Mouse (Mus musculus) limb, embryonic 14.5 days (tissue): ENCODE results near the gene Angptl7. TPM values are rescaled to one million over a fixed set of nuclear protein-coding genes. Genes with fewer than 3 reads are reported as not detected.
A peak's percentile ranks its signal among the peaks of the same experiment; 100 is the strongest.

Source experiments
- ATAC-seq: fragments of 200-750 bp; cut with Nextera tagmentation; 2 replicates; pipeline ENCODE4 v1.8.0; 2017; ENCODE audit warnings: low read depth, moderate number of reproducible peaks, moderate TSS enrichment; ENCODE audit not compliant: low FRiP score
- DNase-seq: peaks from one replicate; pipeline ENCODE4 v3.0.0-alpha.2; 2015; ENCODE audit warnings: low spot score
- H3K27ac ChIP-seq: fragments of 300-500 bp; sonication (generic); replicated peaks from 2 replicates; pipeline ENCODE4 v1.5.1; 2014; ENCODE audit warnings: low read depth, mild to moderate bottlenecking, low read length, moderate library complexity, mixed read lengths
- H3K27me3 ChIP-seq: fragments of 300-500 bp; sonication (generic); 2 replicates; pipeline ENCODE4 v1.6.1; 2014; ENCODE audit warnings: low read length, mixed read lengths; ENCODE audit not compliant: control insufficient read depth, insufficient read depth
- H3K36me3 ChIP-seq: fragments of 300-500 bp; sonication (generic); 2 replicates; pipeline ENCODE4 v1.6.1; 2014; ENCODE audit warnings: mild to moderate bottlenecking, low read length, moderate library complexity, mixed read lengths; ENCODE audit not compliant: control insufficient read depth, insufficient read depth
- H3K4me1 ChIP-seq: fragments of 300-500 bp; sonication (generic); 2 replicates; pipeline ENCODE4 v1.6.1; 2014; ENCODE audit warnings: antibody characterized with exemption, low read length, mixed read lengths; ENCODE audit not compliant: control insufficient read depth, insufficient read depth
- H3K4me2 ChIP-seq: fragments of 300-500 bp; sonication (generic); replicated peaks from 2 replicates; pipeline ENCODE4 v1.6.1; 2014; ENCODE audit warnings: low read depth, mild to moderate bottlenecking, low read length, moderate library complexity; ENCODE audit not compliant: severe bottlenecking
- H3K4me3 ChIP-seq: fragments of 300-500 bp; sonication (generic); replicated peaks from 2 replicates; pipeline ENCODE4 v1.5.1; 2014; ENCODE audit warnings: low read length
- H3K9ac ChIP-seq: fragments of 300-500 bp; sonication (generic); 2 replicates; pipeline ENCODE4 v1.6.1; 2014; ENCODE audit warnings: mild to moderate bottlenecking, low read depth, low read length, moderate library complexity; ENCODE audit not compliant: severe bottlenecking
- H3K9me3 ChIP-seq: fragments of 300-500 bp; sonication (generic); 2 replicates; pipeline ENCODE4 v1.6.1; 2016; ENCODE audit warnings: low read length; ENCODE audit not compliant: control insufficient read depth
- POLR2A ChIP-seq: fragments of 200-500 bp; IDR thresholded peaks from 2 replicates; pipeline ENCODE4 v1.8.0; 2012; ENCODE audit warnings: inconsistent platforms, mild to moderate bottlenecking, moderate library complexity, borderline replicate concordance; ENCODE audit not compliant: insufficient read depth, insufficient read length; ENCODE audit errors: extremely low read depth
- WGBS: fragments of 180-500 bp; shearing (Covaris S2); extraction: QIAGEN DNeasy Blood & Tissue Kit; methylation state at CpG from one replicate; pipeline ENCODE4 v1.1.7; 2014; 5-methylcytosine and 5-hydroxymethylcytosine counted together
- polyA plus RNA-seq, 2 experiments: library from polyadenylated mRNA; depleted of rRNA in 1 of 2; stranded (reverse) in 1 of 2; unstranded in 1 of 2; fragments of >200 nt; fragmentation: Nextera tagmentation in 1 of 2; extraction: Ambion mirVana in 1 of 2; gene quantifications; 2 replicates each; pipeline versions ENCODE4 v1.2.1 to v1.2.3; 2012 to 2014

Angptl7 gene
- polyA plus RNA-seq, 2 experiments, result 1.9 to 2.2 TPM

DNA sequence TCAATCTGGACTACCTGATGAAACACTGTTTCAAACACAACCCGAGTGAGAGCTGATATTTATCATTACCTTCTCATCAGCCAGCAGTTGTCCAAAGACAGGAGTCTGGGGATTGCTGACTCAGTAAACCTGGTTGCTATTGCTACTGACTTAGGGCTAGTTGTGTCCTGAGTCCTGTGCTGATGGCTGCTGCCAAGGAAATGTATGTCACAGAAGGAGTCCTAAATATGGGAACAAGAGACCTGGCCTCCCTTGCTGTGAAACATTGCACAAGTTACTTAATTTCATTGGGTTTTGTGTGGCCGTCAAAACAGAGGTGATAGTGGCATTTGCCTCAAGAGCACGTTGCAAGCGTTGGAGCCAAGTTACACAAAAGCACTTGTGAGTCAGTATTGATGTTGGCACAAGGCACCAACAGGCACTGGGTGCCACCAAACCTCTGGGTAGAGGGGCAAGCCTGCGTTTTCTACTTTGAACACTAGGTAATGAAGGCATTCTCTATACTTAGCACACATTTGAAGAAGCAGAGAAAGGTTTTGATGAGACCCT, 44.7 kb downstream of the Angptl7 start:
- Histone ChIP-seq H3K9ac (no peak overlapping the region), H3K4me1 (no peaks in the 10 kb centered on the region), H3K4me3 (no peak overlapping the region), H3K27me3 (no peaks in the 10 kb centered on the region), H3K36me3 (peaks cover 82% of the 10 kb centered on the region), H3K27ac (no peak overlapping the region), H3K9me3 (no peaks in the 10 kb centered on the region), H3K4me2 (no peak overlapping the region)
- no peak for ATAC-seq
- DNase-seq, result no peak
- WGBS, result 93% methylated on average over 5 of the region's 5 CpGs
- no peak for TF ChIP-seq POLR2A

DNA sequence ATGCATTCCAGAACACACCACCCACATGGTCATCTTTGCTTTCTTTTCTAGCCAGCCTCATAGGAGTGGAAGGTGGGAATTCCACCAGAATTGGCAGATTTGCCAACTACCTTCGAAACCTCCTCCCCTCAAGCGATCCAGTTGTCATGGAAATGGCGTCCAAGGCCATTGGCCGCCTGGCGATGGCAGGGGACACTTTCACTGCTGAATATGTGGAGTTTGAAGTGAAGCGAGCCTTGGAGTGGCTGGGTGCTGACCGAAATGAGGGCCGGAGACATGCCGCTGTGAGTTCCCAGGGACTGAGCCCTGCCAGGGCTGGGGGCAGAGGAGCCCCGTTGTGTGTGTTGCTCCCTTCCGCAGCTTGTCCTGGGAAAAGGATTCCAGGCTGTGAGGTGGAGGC, 46.6 kb downstream of the Angptl7 start:
- WGBS, result 90% methylated on average over 11 of the region's 11 CpGs

DNA sequence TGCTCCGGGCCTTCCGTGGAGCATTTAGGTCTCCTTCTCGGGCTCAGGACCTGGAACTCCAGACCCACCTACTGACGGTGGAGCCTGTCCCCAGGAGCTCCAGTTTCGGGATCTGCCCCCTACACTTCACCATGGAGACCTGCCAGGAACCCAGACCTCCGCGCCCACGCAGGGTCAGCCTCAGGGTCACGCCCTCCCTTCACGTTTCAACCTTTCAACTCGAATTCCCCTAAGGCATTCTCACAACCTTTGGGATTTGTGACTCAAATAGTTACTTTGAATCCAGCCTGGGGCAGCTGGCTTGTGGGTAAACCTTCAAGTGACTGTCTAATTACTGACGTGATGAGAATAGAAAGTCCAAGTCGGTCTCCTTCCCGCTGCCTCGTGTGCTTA, 51.4 kb downstream of the Angptl7 start:
- no peaks in the 10 kb centered on the region for H3K9me3 ChIP-seq
- DNase-seq (no peak), ATAC-seq (no peak)
- peak overlapping the region; percentile 79 for H3K9ac ChIP-seq
- H3K27ac ChIP-seq, result 0 out of 2 replicates have a peak overlapping the region, but pooled peaks have one; percentile 19
- H3K27me3 ChIP-seq, result no peaks in the 10 kb centered on the region
- peak overlapping the region; percentile 91 for H3K4me3 ChIP-seq
- WGBS, result 0% methylated on average over 11 of the region's 15 CpGs
- peaks cover 18% of the 10 kb centered on the region for H3K36me3 ChIP-seq
- TF ChIP-seq POLR2A, result no peak
- peaks cover 15% of the 10 kb centered on the region for H3K4me1 ChIP-seq
- peak overlapping the region; percentile 76 for H3K4me2 ChIP-seq

More for the DNA sequence above, 46.6 kb downstream of the Angptl7 start:
- DNase-seq (no peak), ATAC-seq (no peak)
- no peak overlapping the region for H3K4me3 ChIP-seq
- TF ChIP-seq POLR2A, result no peak
- H3K9me3 ChIP-seq, result no peaks in the 10 kb centered on the region
- no peak overlapping the region for H3K9ac ChIP-seq
- no peak overlapping the region for H3K27ac ChIP-seq
- H3K4me1 ChIP-seq, result peaks cover 6% of the 10 kb centered on the region
- H3K4me2 ChIP-seq, result no peak overlapping the region
- H3K27me3 ChIP-seq, result no peaks in the 10 kb centered on the region
- H3K36me3 ChIP-seq, result peaks cover 65% of the 10 kb centered on the region

DNA sequence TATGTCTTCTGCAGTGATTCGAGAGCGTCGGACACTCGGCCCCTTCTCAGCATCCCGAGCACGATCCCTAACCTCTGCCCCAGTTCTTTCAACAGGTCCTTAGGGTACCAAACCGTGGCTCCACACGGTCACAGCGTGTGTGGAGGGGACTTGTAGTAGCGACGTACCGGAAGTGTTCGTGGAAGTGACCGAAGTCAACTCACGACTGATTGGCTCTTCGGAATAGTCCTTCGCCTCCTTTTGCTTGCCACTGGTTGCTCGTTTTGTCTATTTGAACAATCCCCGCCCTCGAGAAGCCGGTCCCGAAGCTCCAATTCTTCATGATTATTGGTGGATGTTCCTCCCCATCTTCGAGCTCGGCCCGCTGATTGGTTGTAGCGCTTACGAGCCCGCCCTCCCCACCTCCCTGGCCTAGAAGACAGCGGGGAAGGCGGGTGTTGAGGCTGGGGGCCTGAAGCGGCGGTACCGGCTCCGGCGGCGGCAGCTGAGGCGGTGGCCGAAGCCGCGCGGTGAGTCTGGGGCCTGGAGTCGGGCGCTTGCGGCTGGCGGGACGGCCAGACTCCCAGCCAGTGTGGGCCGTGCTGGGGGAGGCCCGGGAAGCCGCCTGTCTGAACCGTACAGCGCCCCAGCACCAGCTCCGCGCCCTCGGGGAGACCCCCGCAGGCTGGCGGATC, 51.9 kb downstream of the Angptl7 start, which contains the start of gene Mtor:
Gene Mtor, plus strand, starts transcription at position 433 of the 674 bp plus-strand sequence.
- Histone ChIP-seq H3K27me3 (no peaks in the 10 kb centered on the region), H3K4me1 (peaks cover 18% of the 10 kb centered on the region), H3K4me3 (peak within 1 kb of the TSS; percentile 91), H3K27ac (0 out of 2 replicates have a peak within 1 kb of the TSS, but pooled peaks have one; percentile 19), H3K9ac (peak within 1 kb of the TSS; percentile 79), H3K9me3 (no peaks in the 10 kb centered on the region), H3K4me2 (peak within 1 kb of the TSS; percentile 76), H3K36me3 (peaks cover 12% of the 10 kb centered on the region)
- peak; percentile 97 for ATAC-seq
- peak; percentile 70; the same call in 1 of the 2 replicates for TF ChIP-seq POLR2A
- WGBS, result under 1% methylated on average over 54 of the region's 56 CpGs
- peak; percentile 99 for DNase-seq

Other genes starting within 250 kb of the Angptl7 start
- 0.47 and 1.4 TPM in 2 replicates for gene Disp3, start 212.5 kb downstream of the Angptl7 start, polyA plus RNA-seq (2012; rRNA removed)
- gene Disp3, start 212.5 kb downstream of the Angptl7 start, polyA plus RNA-seq (2014; fragmentation: Nextera tagmentation; extraction: Ambion mirVana), result 0.34 and 0.35 TPM in 2 replicates
- 15.0 and 18.0 TPM in 2 replicates for gene Ubiad1, start 55.7 kb downstream of the Angptl7 start, polyA plus RNA-seq (2012; rRNA removed)
- gene Ubiad1, start 55.7 kb downstream of the Angptl7 start, polyA plus RNA-seq (2014; fragmentation: Nextera tagmentation; extraction: Ambion mirVana), result 14.0 and 18.2 TPM in 2 replicates
- 18.0 and 20.3 TPM in 2 replicates for gene Mtor, start 51.8 kb downstream of the Angptl7 start, polyA plus RNA-seq (2012; rRNA removed)
- gene Mtor, start 51.8 kb downstream of the Angptl7 start, polyA plus RNA-seq (2014; fragmentation: Nextera tagmentation; extraction: Ambion mirVana), result 18.5 and 21.6 TPM in 2 replicates
- 70.2 and 74.5 TPM in 2 replicates for gene Exosc10, start 58.0 kb upstream of the Angptl7 start, polyA plus RNA-seq (2012; rRNA removed)
- 92.8 and 93.0 TPM in 2 replicates for gene Exosc10, start 58.0 kb upstream of the Angptl7 start, polyA plus RNA-seq (2014; fragmentation: Nextera tagmentation; extraction: Ambion mirVana)
- 188 and 215 TPM in 2 replicates for gene Srm, start 91.0 kb upstream of the Angptl7 start, polyA plus RNA-seq (2012; rRNA removed)
- gene Srm, start 91.0 kb upstream of the Angptl7 start, polyA plus RNA-seq (2014; fragmentation: Nextera tagmentation; extraction: Ambion mirVana), result 273 and 284 TPM in 2 replicates
- 1.5 and 2.0 TPM in 2 replicates for gene Masp2, start 102.1 kb upstream of the Angptl7 start, polyA plus RNA-seq (2012; rRNA removed)
- gene Masp2, start 102.1 kb upstream of the Angptl7 start, polyA plus RNA-seq (2014; fragmentation: Nextera tagmentation; extraction: Ambion mirVana), result 0.68 TPM in 1 of 2 replicates, not detected in the other
- 674 and 680 TPM in 2 replicates for gene Tardbp, start 126.6 kb upstream of the Angptl7 start, polyA plus RNA-seq (2012; rRNA removed)
- 148 and 170 TPM in 2 replicates for gene Tardbp, start 126.6 kb upstream of the Angptl7 start, polyA plus RNA-seq (2014; fragmentation: Nextera tagmentation; extraction: Ambion mirVana)
- 0.11 and 0.24 TPM in 2 replicates for gene Gm572, start 142.9 kb upstream of the Angptl7 start, polyA plus RNA-seq (2012; rRNA removed)
- not detected in 2 replicates for gene Gm572, start 142.9 kb upstream of the Angptl7 start, polyA plus RNA-seq (2014; fragmentation: Nextera tagmentation; extraction: Ambion mirVana)